Mouse (Mus musculus) testis, adult 2 months (tissue): Measurements from ENCODE around the gene AU041133.

ENCODE experiments used
- CTCF ChIP-seq: fragments of 200-500 bp; IDR thresholded peaks from 2 replicates; pipeline ENCODE4 v1.5.1; 2012; ENCODE audit warnings: low read depth, mild to moderate bottlenecking, inconsistent platforms, low read length, moderate library complexity; ENCODE audit not compliant: control insufficient read depth, insufficient read depth, insufficient replicate concordance
- POLR2A ChIP-seq: fragments of 200-500 bp; IDR thresholded peaks from 2 replicates; pipeline ENCODE4 v1.6.1; 2012; ENCODE audit warnings: low read depth, mild to moderate bottlenecking, inconsistent platforms, low read length, moderate library complexity; ENCODE audit not compliant: control insufficient read depth

- TF ChIP-seq CTCF: no peak
- no peak for TF ChIP-seq POLR2A
Observed at GRCm38 (mm10) chr10:82167777-82168176, 40.0 kb downstream of the AU041133 start.
